Mouse (Mus musculus) liver, embryonic 14.5 days (tissue): ENCODE results near the gene Shc2.

Experiments used
- CTCF ChIP-seq: IDR thresholded peaks from 2 replicates; pipeline ENCODE4 v1.5.1; 2016; ENCODE audit warnings: antibody characterized with exemption, low read depth, control low read depth
- EP300 ChIP-seq: IDR thresholded peaks from 2 replicates; pipeline ENCODE4 v1.6.1; 2016; ENCODE audit warnings: antibody characterized with exemption, low read depth

- no peak for TF ChIP-seq EP300
- TF ChIP-seq CTCF = no peak
Observed at GRCm38 (mm10) chr10:79597936-79598230, 39.8 kb downstream of the Shc2 start.
